Mouse (Mus musculus): Measurements from ENCODE around the gene Gm20683. TPM values are rescaled to one million over a fixed set of nuclear protein-coding genes. Genes with fewer than 3 reads are reported as not detected.
A peak's percentile ranks its signal among the peaks of the same experiment; 100 is the strongest.
"Not testable (repeated sequence)": the region's sequence is repeated elsewhere in the genome, so short reads cannot be mapped to it uniquely, and the experiment has no call there.

The Gm20683 gene
- total RNA-seq, 2 experiments from 2014 or later: 29.0 to 30.4 TPM

DNA sequence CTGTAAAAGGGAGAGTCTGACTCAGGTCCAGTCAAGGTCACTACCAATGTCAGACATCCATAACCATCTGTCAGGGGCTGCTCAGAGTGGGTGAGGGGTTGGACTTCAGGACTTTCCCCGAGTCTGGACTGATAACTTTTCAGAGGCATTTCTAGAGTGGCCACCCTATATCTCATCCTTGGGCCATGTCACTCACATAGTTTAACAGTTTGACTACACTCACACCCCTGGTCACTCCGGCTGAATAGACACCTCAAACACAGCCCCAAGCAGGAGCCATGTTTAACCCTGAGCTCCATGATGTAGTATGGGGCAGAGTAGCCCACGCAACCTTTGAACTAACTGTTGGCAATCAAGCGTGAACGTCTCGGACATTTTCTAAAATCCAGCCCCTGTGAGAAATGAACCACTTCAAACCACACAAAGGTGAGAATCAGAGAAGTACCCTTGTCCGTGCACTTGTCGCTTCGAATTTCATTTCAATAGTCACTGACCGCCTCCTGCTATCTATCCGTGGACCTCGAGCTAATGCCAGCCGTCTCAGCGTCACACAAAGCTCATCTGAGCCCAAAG lies 32.7 kb upstream of the Gm20683 start:
- DNase-seq: no peak

DNA sequence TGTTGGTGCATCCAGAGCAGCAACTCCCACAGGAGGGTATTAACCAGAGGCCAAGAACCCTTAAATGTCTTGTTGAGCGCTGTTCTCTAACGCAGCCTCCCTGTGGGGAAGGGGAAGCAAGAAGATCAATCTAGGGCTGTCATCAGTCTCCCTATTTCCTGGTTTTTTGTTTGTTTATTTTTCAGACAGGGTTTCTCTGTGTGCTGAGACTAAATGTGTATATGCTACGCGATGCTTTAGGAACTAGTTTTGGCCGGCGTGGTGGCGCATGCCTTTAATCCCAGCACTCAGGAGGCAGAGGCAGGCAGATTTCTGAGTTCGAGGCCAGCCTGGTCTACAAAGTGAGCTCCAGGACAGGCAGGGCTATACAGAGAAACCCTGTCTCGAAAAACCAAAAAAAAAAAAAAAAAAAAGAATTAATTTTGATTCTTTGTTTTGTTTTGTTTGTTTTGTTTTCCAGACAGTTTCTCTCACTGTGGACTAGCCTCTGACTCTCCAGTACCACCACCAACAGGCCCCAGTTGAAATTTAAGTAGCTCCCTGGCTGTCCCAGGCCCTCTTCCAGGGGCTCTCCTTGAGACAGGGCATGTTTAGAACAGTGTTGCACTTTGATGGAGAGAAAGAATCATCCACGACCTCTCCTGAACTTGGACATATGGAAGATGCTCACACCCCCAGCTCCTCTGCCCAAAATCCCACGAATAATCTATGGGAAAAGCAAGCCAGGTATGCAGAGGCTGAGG lies 32.0 kb upstream of the Gm20683 start:
- DNase-seq: no peak

DNA sequence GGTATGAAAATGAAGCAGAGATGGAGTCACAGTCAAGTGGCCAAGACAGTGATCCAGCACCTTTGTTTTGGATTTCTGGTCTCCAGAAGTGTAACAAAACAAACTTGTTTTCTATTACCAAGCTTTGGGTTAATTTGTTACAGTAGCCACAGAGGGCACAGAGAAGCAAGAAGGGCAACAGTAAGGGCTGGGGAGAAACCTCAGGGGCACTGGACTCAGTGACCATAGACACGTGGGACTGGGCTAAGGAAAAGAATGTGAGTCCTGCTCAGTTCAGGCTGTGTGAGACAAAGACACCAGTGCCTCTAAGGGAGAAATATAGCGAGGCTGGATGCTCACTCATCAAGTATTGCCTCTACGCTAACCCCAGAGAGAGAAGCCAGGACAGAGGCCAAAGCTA lies 31.1 kb upstream of the Gm20683 start:
- DNase-seq: no peak

DNA sequence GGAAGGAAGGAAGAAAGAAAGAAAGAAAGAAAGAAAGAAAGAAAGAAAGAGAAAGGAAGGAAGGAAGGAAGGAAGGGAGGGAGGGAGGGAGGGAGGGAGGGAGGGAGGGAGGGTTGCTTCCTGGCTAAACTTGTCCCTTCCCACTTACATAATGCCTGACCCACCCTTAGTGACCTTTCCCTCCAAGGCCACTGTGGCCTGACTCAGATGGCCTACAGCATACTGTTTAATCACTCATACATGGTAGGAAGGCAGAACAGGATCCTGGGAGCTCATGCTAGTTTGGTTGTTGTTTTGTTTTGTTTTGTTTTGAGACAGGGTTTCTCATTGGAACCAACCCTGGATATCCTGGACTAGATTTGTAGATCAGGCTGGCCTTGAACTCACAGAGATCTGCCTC lies 30.0 kb upstream of the Gm20683 start:
- not testable (repeated sequence) for DNase-seq

DNA sequence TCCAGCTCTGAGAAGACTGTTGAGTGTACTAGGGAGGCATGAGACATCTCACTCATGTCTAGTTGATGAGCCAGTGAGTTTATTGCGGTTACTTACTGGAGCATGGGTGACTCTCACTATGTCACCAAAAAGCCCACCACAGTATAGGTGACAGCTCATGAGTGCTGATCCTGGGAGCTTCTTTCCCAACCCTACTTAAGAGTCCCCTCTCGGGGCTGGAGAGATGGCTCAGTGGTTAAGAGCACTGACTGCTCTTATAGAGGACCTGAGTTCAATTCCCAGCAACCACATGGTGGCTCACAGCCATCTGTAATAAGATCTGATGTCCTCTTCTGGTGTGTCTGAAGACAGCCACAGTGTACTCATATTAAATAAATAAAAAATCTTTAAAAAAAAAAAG lies 28.4 kb upstream of the Gm20683 start:
- DNase-seq: no peak

DNA sequence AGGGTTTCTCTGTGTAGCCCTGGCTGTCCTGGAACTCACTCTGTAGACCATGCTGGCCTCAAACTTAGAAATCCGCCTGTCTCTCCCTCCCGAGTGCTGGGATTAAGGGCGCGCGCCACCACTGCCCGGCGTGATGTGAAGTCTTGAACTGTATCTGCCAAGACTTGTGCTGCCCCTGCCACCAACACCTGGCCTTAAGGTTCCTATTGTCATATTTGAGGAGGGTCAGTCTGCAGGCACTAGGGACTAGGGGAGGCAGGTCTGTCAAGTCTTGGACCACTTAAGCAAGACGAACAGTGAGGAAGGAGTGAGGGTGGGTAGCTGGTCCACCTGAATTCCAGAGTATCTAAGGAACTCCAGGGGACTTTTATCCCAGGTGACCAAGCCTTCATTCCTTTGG lies 27.9 kb upstream of the Gm20683 start:
- DNase-seq: no peak

DNA sequence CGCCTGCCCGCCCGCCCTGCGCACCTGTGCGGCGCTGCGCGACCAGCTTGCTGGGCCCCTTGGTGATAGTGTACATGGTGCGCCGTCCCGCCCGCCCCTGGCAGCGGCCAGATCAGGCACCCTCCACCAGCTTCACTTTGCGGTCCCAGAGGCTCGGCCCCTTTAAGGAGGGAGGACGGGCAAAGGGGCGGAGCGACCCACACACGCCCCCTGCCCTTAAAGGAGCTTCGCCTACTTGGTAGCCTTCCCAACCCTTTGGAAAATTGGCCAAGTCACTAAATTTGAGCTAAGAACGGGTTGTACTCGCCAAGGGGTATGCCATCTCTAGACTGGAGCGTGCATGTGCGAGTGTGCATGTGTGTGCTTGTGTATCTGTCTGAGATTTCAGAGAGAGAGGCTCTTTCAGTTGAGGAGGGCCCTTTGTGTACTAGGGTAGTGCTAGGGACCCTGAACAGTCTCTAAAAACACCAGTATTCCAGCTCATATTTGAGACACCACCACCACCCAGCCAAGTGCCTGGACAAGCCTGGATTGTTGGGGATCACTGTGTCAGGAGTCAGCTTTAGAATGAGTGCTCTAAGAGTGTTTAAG lies 27.1 kb upstream of the Gm20683 start, which contains the start of gene Mcrip2:
TSS of gene Mcrip2 (minus strand) at position 164 of the 591 bp plus-strand sequence.
- DNase-seq: peak; percentile 81 to 84

DNA sequence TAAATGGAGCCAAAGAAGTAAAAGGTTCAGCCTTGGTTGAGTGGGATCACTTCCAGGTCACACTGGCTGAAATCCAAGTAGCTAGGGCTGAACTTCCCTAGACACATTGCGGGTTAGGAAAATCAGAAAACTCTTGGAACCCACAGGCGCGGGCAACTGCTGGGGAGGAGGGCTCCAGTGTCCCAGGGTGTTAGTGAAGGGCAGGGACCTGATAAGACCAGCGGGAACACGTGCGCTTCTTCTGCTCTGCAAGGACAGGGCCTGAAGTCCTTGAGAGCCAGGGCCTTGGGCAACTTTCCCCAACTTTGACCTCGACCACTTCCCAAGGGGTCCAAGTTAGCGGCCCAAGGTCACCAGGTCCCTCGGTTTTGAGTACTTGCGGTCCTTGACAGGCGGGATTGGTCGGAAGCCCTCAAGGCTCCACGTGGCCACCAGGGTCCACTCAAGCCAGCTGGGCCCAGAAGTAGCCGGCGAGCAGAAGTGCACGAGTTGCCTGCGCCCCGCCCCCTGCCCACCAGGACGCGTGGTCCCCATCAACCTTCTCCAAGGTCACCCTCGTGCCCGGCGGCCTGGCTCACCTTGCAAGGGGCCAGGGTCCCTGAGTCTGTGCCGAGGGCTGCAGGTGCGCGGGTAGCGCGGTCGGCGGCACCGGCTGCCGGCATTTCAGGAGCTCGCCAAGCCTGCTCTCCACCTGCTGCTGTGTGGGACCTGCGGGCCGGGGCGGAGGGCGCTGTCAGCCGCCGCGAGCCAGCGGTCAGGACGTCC lies 26.5 kb upstream of the Gm20683 start:
- no peak for DNase-seq

DNA sequence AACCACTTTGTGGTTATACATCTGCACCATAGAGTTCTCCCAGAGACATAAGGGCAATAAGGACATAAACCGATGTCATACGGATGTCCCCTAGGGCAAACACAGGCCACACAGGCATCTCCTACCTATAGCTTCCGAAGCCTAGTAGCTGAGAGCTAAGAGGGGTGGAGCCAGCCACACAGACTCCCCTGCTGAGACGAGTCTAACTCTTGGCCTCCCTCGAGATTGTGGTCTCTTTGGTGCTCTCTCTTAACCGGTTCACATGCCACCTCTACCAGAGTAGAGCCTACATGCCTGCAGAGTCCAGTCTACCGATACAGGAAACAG lies 25.9 kb upstream of the Gm20683 start:
- DNase-seq: no peak

DNA sequence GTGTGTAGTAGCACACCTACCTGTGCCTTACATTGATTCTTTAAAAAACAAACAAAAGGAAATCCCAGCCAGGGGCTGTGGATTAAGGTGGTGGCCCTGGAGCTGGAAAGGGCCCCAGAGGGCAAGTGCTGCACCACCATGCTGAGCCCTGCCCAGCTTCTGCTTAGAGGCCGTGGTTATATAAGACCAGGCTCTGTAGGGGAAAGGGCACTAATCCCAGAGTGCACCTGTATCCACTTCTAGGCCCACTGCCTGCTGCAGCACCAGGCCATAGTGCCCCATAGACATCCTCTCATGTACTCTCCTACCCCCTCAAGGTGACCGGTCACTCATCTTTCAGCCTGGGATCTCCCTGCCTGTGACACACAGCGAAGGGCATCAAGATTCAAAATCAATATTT lies 24.6 kb upstream of the Gm20683 start:
- DNase-seq: no peak

DNA sequence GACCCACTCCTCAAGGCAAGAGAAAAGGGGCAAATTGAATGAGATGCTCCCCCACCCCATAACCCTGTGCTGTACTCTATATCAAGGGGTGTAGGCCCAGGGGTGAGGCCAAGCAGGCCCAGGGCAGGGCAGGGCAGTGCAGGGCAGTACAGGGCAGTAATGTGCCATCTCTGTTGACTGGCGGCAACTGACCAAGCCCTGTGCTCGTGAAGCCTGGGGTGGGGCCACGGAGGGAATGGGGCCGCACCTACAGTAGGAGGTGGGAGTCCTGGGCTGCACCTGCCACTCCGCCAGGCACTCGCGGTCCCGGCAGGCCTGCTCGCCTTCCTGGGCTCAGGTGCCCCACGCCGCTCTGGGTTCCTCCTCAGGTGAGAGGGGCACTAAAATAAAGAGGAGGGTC lies 23.7 kb upstream of the Gm20683 start:
- DNase-seq: no peak

DNA sequence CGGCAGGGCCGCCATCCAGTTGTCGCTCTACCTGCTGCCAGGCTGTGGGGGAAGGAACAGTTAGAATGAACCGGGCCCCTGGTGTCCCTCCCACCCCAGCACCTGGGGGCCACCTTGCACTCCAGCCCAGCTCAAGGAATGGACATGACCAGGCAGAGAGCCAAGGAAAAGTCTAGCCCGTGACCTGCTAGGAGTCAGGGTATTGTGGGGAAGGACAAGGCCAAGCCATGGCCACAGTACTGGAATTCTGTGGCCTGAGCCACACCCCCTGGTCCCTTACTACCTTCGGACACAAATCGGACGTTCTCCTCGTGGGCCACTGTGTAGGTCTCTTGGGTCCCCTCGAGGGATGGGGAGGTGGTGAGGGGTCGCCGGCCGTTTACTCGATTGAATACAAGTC lies 22.7 kb upstream of the Gm20683 start:
- no peak for DNase-seq

DNA sequence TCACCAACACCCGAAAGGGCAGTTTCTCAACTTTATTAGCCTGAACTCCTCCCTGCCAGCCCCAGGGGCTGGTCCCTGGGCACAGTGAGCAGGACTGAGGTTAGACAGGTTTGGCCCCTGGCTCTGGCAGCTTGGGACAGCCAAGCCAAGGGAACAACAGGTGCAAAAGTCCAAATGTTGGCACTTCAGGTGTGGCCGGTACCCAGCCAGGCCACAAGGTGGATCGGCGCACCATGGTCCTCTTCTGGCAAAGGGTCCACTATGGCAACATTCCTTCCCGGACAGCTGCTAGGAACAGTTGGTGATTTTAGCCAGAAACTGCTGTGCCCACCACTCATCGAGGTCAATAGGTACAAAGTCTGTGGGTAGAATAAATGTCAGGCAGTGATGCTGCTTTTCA lies 22.1 kb upstream of the Gm20683 start:
- DNase-seq: no peak

DNA sequence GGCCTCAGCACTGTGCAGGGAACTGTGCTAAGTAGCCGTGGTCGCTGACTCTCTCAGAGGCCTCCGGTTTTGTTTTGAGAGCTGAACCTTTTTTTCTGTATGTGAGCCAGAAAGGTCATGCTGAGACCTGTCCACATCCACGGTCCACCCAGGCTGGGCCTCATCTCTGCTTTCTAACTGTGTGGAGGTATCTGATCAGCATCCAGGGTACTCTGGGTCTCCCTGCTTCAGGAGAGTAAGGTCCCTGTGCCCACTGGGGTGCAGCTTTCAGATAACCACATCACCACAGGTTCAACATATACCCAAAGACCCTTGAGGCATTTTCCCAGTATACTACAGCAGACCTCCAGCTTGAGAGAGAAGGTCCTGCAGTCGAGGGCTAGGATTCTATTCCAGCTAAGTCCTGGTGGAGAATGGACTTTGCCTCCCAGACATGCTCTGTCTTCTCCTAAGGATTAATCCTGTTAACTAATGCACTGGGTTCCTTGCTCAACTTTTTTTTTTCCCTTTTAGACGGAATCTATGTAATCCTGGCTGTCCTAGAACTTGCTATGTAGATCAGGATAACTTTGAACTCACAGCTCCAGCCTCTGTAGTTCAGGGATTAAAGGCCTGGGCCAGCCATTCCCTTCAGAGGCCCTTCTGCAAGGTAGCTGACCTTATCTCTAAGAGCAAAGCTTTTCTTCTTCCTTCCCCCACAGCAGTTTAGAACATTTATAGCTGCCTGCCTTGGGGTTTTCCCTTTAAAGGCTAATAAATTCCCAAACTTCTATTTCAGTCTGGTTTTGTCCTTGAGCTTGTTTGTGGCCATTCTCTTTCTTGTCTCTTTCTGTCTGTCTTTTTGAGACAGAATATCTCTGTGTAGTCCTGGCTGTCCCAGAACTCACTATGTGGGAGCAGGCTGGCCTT lies 20.4 kb upstream of the Gm20683 start:
- no peak for DNase-seq

DNA sequence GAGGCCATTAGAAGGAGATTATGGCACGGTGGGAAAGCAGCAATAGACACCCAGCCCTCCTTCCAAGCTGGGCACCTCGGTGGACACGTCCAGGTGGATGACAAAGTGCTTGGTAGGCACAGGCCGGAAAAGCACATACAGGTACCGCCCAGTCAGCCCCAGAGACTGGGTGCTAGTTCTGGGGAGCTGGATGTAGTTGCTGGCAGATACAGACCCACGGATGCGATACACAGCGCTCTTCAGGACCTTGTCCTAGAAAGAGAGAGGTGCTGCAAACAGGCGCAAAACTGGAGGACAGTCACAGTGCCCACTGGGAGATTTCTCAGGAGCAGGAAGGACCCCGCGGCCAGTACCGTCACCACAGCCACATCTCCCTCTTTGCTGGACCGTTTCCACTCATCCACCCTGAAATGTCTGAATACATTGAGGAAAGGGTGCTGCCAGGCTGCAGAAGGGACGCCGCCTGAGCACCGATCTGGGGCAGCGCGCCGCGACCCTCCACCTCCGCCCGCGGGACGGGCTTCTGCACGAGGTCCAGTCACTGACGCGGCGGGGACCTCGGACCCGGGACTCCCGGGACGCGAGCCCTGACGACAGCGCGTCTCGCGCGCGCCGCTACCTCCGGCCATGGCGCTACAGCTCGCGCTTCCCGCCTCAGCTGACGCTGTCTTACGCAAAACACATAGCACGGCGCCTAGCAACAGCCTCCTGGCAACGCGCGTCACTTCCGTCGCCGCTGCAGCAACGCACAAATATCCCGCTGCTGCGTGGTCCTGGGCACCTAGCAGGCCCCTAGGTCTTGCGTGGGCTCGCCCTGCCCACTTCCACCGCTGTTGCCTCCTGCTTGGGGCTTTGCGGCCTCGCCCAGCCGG lies 19.5 kb upstream of the Gm20683 start, which contains the start of gene Wdr90:
TSS of gene Wdr90 (minus strand) at position 670 of the 872 bp plus-strand sequence.
- peak; percentile 92 to 94 for DNase-seq

DNA sequence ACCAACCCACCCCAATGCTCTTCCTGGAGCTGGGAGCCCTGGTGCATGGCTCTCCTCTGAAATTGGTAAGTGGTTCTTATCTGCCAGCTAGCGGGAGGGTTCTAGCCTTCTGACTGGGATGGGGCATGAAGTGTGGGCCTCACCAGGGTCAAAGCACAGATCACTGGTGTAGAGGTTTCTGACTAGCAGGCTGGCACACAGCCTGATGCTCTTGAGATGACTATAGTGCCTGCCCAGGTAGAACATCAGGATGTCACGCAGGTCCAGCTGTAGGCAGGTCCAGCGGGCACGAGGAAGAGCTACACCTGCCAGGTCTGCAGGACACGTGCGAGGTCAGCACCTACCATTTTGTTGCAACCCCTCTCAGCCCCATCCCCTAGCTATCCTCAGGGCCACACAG lies 18.7 kb upstream of the Gm20683 start:
- DNase-seq: no peak

DNA sequence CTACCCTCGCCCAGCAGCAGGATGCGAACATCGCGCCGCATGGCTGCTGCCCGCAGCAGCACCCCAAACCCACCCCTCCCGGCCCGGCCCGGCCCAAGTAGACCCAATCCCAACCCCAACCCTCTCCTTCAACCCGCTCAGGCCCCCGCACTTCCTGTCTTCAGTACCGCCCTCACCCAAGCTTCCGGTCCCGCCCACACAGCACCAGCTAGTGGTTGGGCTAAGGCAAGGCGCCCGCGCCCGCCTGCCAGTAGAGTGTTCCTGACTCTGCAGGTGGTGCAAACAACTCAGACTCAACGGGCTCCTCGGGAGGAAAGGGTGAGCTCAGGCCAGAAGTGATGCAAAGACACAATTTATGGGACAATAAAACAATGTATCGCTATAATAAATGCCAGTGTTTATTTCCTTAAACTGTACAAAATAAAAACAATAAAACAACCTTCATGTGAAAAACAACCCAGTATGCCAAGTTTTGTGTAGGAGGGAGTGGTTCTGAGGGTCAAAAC lies 2.9 kb upstream of the Gm20683 start, which contains the start of gene Rhot2:
TSS of gene Rhot2 (minus strand) at position 456 of the 506 bp plus-strand sequence.
- DNase-seq: peak; percentile 92 to 95

DNA sequence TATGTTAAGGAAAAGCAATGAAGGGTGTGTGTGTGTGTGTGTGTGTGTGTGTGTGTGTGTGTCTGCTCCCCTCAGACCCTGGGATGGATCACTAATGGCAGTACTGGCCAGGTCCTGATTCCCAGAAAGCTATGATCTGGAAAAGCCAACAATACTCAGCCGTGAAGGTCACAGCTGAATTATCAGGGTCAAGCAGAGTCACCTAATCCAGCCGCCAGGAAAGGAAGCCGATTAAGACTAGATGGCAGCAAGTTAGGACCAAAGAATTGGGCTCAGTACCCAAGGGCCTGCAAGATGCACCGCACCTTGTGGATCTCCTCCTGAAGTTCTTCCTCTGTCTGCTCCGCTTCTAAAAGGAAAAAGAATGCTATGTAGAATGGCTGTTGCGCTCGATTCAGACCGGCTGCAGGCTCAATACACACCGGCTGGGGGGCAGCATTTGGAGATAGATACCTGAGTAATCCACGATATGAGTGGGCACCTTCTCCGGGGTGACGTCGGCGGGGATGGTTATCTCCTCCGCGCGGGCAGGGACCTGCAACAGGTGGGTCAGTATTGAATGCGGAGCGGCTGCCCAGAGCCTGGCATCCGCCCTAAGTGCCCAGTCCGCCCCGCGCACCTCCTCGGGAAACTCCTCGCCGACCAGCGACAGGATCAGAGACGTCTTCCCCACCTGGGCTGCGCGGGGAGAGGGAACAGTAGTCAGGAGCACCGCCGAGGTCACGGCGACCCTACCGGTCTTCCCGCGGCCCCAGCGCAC lies 2.3 kb upstream of the Gm20683 start:
- no peak for DNase-seq

DNA sequence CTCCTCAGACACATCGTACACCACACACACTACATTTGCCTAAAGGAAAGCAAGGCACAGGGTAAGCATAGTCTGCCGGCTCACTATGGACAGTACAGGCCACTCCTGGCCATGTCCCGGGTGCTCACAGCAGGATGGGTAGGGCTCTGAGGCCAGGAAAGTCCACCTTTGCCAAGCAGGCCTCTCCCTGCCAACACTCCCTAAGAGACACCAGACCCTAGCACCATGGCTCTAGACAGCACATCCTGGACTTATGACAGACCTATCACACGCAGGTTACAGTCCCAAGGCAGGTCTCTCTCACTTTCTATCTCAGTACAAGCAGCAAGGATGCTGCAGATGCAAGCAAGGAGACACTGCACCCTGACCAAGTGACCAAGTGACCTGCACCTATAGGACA lies 1.6 kb upstream of the Gm20683 start:
- no peak for DNase-seq

DNA sequence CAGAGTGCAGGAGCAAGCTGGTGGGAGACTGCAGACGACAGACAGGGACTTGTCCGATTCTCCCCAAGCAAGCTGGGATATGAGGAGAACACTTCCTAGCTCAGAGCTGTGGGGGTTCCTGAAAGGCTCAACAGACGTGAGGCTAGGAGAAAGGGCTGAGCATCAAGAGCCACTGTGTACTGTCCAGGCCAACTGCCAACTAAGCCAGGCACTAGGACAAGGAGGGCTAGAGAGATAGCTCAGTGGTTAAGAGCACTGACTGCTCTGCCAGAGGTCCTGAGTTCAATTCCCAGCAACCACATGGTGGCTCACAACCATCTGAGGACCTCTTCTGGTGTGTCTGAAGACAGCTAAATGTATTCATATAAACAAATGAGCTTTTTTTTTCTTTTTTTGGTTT lies 946 bp upstream of the Gm20683 start:
- no peak for DNase-seq

Data from layer of hippocampus, postnatal 36 days (tissue).